Mouse (Mus musculus): ENCODE measurements around the gene Ttc28.

DNA sequence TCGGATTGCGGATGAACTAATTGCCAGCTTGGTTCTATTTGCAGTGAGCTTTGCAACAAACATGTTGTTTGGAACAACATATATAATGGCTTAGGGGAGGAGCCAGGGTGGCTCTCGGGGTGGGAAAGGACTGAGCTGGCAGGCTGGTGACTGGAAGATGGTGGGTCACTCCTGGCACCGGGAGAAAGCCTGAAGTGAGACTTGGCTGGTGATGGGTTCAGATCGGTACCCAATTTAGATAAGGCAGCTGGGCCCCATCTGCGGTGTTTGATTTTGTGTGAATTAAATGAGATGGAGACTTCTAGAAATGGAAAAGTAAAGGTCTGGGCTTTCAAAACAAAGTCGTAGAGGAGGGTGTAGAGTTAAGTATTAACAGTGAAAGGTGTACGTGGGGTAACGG is 142.7 kb downstream of the Ttc28 start:
- no peak for TF ChIP-seq EP300 (IDR thresholded peaks at IDR 0.05; ENCODE audit: low read depth)
- TF ChIP-seq CTCF (IDR thresholded peaks at IDR 0.05; ENCODE audit: low read depth) = no peak
